Mouse (Mus musculus): Measurements from ENCODE around the gene Btbd35f29. TPM values are rescaled to one million over a fixed set of nuclear protein-coding genes. Genes with fewer than 3 reads are reported as not detected.
"Not testable (repeated sequence)": the region's sequence is repeated elsewhere in the genome, so short reads cannot be mapped to it uniquely, and the experiment has no call there.

Gene Btbd35f29
- total and polyA plus RNA-seq, 2 experiments from 2014 or later = not detected

DNA sequence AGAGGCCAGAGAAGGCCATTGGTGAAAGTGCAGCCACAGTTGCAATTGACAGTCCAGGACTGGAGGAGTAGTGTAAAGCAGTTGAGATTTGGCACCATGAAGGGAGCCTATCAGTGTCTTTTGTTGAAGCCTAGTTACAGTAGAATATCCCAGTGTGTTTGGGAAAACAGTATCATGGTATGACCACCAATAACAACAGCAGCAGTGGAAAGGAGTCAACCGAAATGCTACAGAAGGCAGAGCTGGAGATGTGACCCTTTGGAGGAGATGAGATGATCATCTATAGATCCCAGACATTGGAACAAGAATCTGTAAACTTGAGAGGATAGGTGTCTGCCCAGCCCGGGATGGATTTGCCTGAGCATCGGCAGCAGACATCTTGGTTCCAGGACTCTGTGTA, 47.7 kb downstream of the Btbd35f29 start:
- ATAC-seq (ENCODE audit: low FRiP score) = not testable (repeated sequence)
- 94% methylated on average over 2 of the region's 3 CpGs for WGBS

More for the DNA sequence above, 47.7 kb downstream of the Btbd35f29 start:
- not testable (repeated sequence) for H3K4me2 ChIP-seq (ENCODE audit: low read depth, low read length, poor library complexity, severe bottlenecking); H3K27ac ChIP-seq (ENCODE audit: low read depth, low read length); DNase-seq (ENCODE audit: low spot score); H3K4me3 ChIP-seq (ENCODE audit: low read depth, low read length); H3K27me3 ChIP-seq (ENCODE audit: insufficient read depth, low read length); H3K36me3 ChIP-seq (ENCODE audit: insufficient read depth, low read length); H3K4me1 ChIP-seq (ENCODE audit: insufficient read depth, low read length); H3K9ac ChIP-seq (replicated peaks; ENCODE audit: low read length, poor library complexity, severe bottlenecking)
- peaks cover 14% of the 10 kb centered on the region; the same call in 1 of the 2 replicates for H3K9me3 ChIP-seq (ENCODE audit: low read length)

Other genes with a start within 250 kb of the Btbd35f29 start
- gene Spin2f, start 136.2 kb downstream of the Btbd35f29 start, total RNA-seq (2014; rRNA removed) = not detected in 2 replicates
- not detected in 2 replicates for gene Spin2f, start 136.2 kb downstream of the Btbd35f29 start, polyA plus RNA-seq (2015; fragmentation: Nextera tagmentation; extraction: Ambion mirVana)
- not detected in 2 replicates for gene Btbd35f26, start 218.8 kb downstream of the Btbd35f29 start, total RNA-seq (2014; rRNA removed)
- not detected in 2 replicates for gene Btbd35f26, start 218.8 kb downstream of the Btbd35f29 start, polyA plus RNA-seq (2015; fragmentation: Nextera tagmentation; extraction: Ambion mirVana)